In the genomic region with DNA sequence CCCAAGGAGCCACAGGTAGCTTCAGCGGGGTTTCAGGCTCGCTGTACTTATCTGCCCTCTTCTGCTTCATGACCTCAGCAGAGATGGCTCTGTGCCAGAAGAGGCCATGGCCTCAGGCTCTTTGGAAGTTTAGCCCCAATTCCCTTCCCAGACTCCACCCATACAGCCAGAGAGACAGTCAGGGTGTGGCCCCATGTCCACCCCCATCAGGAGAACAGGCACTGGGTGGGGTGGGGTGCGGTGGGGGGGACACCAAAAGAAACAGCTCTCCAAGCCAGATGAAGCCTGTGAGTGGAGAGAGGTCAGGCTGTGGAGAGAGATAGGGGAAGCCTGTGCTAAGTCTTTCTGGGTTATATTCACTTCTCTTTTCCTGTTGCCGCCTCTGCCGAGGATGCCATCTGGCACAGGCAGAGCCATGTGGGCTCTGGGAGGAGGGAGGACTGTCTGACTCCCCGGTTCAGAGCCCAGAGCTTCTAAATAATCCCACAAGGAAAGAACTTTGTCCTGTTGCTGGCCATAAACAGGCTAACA, we compare ENCODE assay signal across 8 mouse cellular contexts. TPM values are rescaled to one million over a fixed set of nuclear protein-coding genes. Genes with fewer than 3 reads are reported as not detected.
DNase-seq lines count a peak whose midpoint lies in the region; ATAC-seq lines count a peak whose summit lies in the region.

No protein-coding gene starts in this region.

- H3K9me3 ChIP-seq in forebrain, embryonic 15.5 days = no peaks in the 10 kb centered on the region
- no peaks in the 10 kb centered on the region for H3K9me3 ChIP-seq in hindbrain, embryonic 11.5 days (ENCODE audit: control insufficient read depth, low read length)

- DNase-seq in adrenal gland, adult (ENCODE audit: inconsistent age in 2 of 2, low spot score in 1 of 2) = peak; percentile 67 to 83
- DNase-seq in adrenal gland, postnatal 4 days (ENCODE audit: low spot score in 2 of 2) = no peak
- peak; percentile 87 for DNase-seq in brain, adult 2 months (ENCODE audit: low read depth, low spot score)
- no peak for DNase-seq in hindbrain, embryonic 11.5 days (ENCODE audit: low spot score)
- peak; percentile 38 to 44 for DNase-seq in layer of hippocampus, postnatal 10 days (ENCODE audit: low spot score in 2 of 2)
- peak; percentile 80 for DNase-seq in lung, postnatal 36 days
- DNase-seq in right cerebral cortex, postnatal 25 days = peak; percentile 69

- 34% methylated on average over 6 of the region's 6 CpGs for WGBS in forebrain, embryonic 15.5 days
- 59% methylated on average over 6 of the region's 6 CpGs for WGBS in hindbrain, embryonic 11.5 days

- peak; percentile 45; the same call in 1 of the 2 replicates for ATAC-seq in forebrain, embryonic 15.5 days (replicated peaks)
- ATAC-seq in hindbrain, embryonic 11.5 days (ENCODE audit: low FRiP score) = no peak

- peaks cover 14% of the 10 kb centered on the region for H3K4me1 ChIP-seq in forebrain, embryonic 15.5 days
- H3K4me1 ChIP-seq in hindbrain, embryonic 11.5 days (replicated peaks; ENCODE audit: control insufficient read depth, insufficient read depth, low read length) = peaks cover 5% of the 10 kb centered on the region; the same call in 1 of the 2 replicates

- H3K27me3 ChIP-seq in forebrain, embryonic 15.5 days = no peaks in the 10 kb centered on the region
- no peaks in the 10 kb centered on the region for H3K27me3 ChIP-seq in hindbrain, embryonic 11.5 days (ENCODE audit: control insufficient read depth, insufficient read depth, low read length)

- no peak overlapping the region for H3K4me3 ChIP-seq in forebrain, embryonic 15.5 days
- 0 out of 2 replicates have a peak overlapping the region, but pooled peaks have one; percentile 18 for H3K4me3 ChIP-seq in hindbrain, embryonic 11.5 days (ENCODE audit: low read depth, low read length)

- 0 out of 2 replicates have a peak overlapping the region, but pooled peaks have one; percentile 18 for H3K9ac ChIP-seq in forebrain, embryonic 15.5 days (replicated peaks)
- no peak overlapping the region; the same call in 1 of the 2 replicates for H3K9ac ChIP-seq in hindbrain, embryonic 11.5 days (ENCODE audit: low read depth, low read length)

- H3K4me2 ChIP-seq in forebrain, embryonic 15.5 days (replicated peaks) = peak overlapping the region; percentile 32
- peak overlapping the region; percentile 35; the same call in 1 of the 2 replicates for H3K4me2 ChIP-seq in hindbrain, embryonic 11.5 days (replicated peaks; ENCODE audit: low read depth, low read length)

- 0 out of 2 replicates have a peak, but pooled peaks cover 6% of the 10 kb centered on the region for H3K36me3 ChIP-seq in forebrain, embryonic 15.5 days
- no peaks in the 10 kb centered on the region for H3K36me3 ChIP-seq in hindbrain, embryonic 11.5 days (ENCODE audit: control insufficient read depth, insufficient read depth, low read length)

- no peak overlapping the region for H3K27ac ChIP-seq in forebrain, embryonic 15.5 days (replicated peaks)
- no peak overlapping the region for H3K27ac ChIP-seq in hindbrain, embryonic 11.5 days (ENCODE audit: low read depth, low read length)

RNA-seq across cellular contexts. Expression of gene Calhm2, which starts 1.0 kb away (rescaled TPM):
- total RNA-seq in adrenal gland, postnatal 4 days (2021) = 1 to 10 TPM; 5.3 to 5.4 TPM
- 1.0 and 1.2 TPM in 2 replicates for polyA plus RNA-seq in forebrain, embryonic 15.5 days (2015; fragmentation: Nextera tagmentation; extraction: Ambion mirVana)
- 0.42 and 0.78 TPM in 2 replicates for polyA plus RNA-seq in hindbrain, embryonic 11.5 days (2014; fragmentation: Nextera tagmentation; extraction: Ambion mirVana)
- 1 to 10 TPM; 3.1 to 3.9 TPM for total RNA-seq in layer of hippocampus, postnatal 10 days (2021)

RNA-seq across cellular contexts. Expression of gene Calhm1, which starts 6.9 kb away (rescaled TPM):
- total RNA-seq in adrenal gland, postnatal 4 days (2021) = not detected
- not detected in 2 replicates for polyA plus RNA-seq in forebrain, embryonic 15.5 days (2015; fragmentation: Nextera tagmentation; extraction: Ambion mirVana)
- not detected in 2 replicates for polyA plus RNA-seq in hindbrain, embryonic 11.5 days (2014; fragmentation: Nextera tagmentation; extraction: Ambion mirVana)
- total RNA-seq in layer of hippocampus, postnatal 10 days (2021) = not detected

RNA-seq across cellular contexts. Expression of gene Calhm3, which starts 20.4 kb away (rescaled TPM):
- total RNA-seq in adrenal gland, postnatal 4 days (2021) = not detected
- not detected in 2 replicates for polyA plus RNA-seq in forebrain, embryonic 15.5 days (2015; fragmentation: Nextera tagmentation; extraction: Ambion mirVana)
- polyA plus RNA-seq in hindbrain, embryonic 11.5 days (2014; fragmentation: Nextera tagmentation; extraction: Ambion mirVana) = not detected in 2 replicates
- not detected for total RNA-seq in layer of hippocampus, postnatal 10 days (2021)

RNA-seq across cellular contexts. Expression of gene Neurl1a, which starts 41.5 kb away (rescaled TPM):
- total RNA-seq in adrenal gland, postnatal 4 days (2021) = 10 to 100 TPM; 24.8 to 27.3 TPM
- 7.2 and 7.9 TPM in 2 replicates for polyA plus RNA-seq in forebrain, embryonic 15.5 days (2015; fragmentation: Nextera tagmentation; extraction: Ambion mirVana)
- 2.9 and 3.4 TPM in 2 replicates for polyA plus RNA-seq in hindbrain, embryonic 11.5 days (2014; fragmentation: Nextera tagmentation; extraction: Ambion mirVana)
- total RNA-seq in layer of hippocampus, postnatal 10 days (2021) = 100 to 1,000 TPM; 112 to 133 TPM

RNA-seq across cellular contexts. Expression of gene Pdcd11, which starts 46.5 kb away (rescaled TPM):
- 10 to 100 TPM; 25.1 to 28.2 TPM for total RNA-seq in adrenal gland, postnatal 4 days (2021)
- polyA plus RNA-seq in forebrain, embryonic 15.5 days (2015; fragmentation: Nextera tagmentation; extraction: Ambion mirVana) = 7.3 and 8.6 TPM in 2 replicates
- polyA plus RNA-seq in hindbrain, embryonic 11.5 days (2014; fragmentation: Nextera tagmentation; extraction: Ambion mirVana) = 8.1 and 9.4 TPM in 2 replicates
- 10 to 100 TPM; 18.9 TPM for total RNA-seq in layer of hippocampus, postnatal 10 days (2021)

Comparison
In these comparisons a context has a peak if more than half of its experiments do, and no peak if none do; other contexts are left out.
1. DNase-seq: peak in adrenal gland, adult (2 of 2), brain, adult 2 months (single experiment), layer of hippocampus, postnatal 10 days (2 of 2), lung, postnatal 36 days (single experiment) and right cerebral cortex, postnatal 25 days (single experiment); none in adrenal gland, postnatal 4 days (0 of 2) and hindbrain, embryonic 11.5 days (single experiment).